Mouse (Mus musculus): ENCODE results near the gene Itga6.
"Not testable (repeated sequence)": the region's sequence is repeated elsewhere in the genome, so short reads cannot be mapped to it uniquely, and the experiment has no call there.

The Itga6 gene

GRCm38 (mm10) chr2:71745610-71746374 is at the start of gene Itga6:
Gene Itga6, plus strand, starts transcription at chr2:71745616.
- DNase-seq (ENCODE audit: low spot score): no peak

GRCm38 (mm10) chr2:71696776-71697175 is 48.6 kb upstream of the Itga6 start:
- no peak for DNase-seq (ENCODE audit: low spot score)

GRCm38 (mm10) chr2:71697408-71698336 is 47.7 kb upstream of the Itga6 start:
- DNase-seq (ENCODE audit: low spot score): no peak

GRCm38 (mm10) chr2:71698366-71698765 is 47.0 kb upstream of the Itga6 start:
- no peak for DNase-seq (ENCODE audit: low spot score)

- no peak for DNase-seq (ENCODE audit: low spot score)
Observed at GRCm38 (mm10) chr2:71698942-71699341, 46.5 kb upstream of the Itga6 start.

- DNase-seq (ENCODE audit: low spot score): no peak
Observed at GRCm38 (mm10) chr2:71701341-71701740, 44.1 kb upstream of the Itga6 start.

GRCm38 (mm10) chr2:71704309-71704708 is 41.1 kb upstream of the Itga6 start:
- no peak for DNase-seq (ENCODE audit: low spot score)

GRCm38 (mm10) chr2:71708886-71709285 is 36.5 kb upstream of the Itga6 start:
- DNase-seq (ENCODE audit: low spot score): no peak

- DNase-seq (ENCODE audit: low spot score): no peak
Observed at GRCm38 (mm10) chr2:71711640-71712039, 33.8 kb upstream of the Itga6 start.

- no peak for DNase-seq (ENCODE audit: low spot score)
Observed at GRCm38 (mm10) chr2:71714416-71714815, 31.0 kb upstream of the Itga6 start.

- no peak for DNase-seq (ENCODE audit: low spot score)
Observed at GRCm38 (mm10) chr2:71719005-71719386, 26.4 kb upstream of the Itga6 start.

GRCm38 (mm10) chr2:71719387-71720034 is 25.9 kb upstream of the Itga6 start:
- peak; percentile 25 for DNase-seq (ENCODE audit: low spot score)

- DNase-seq (ENCODE audit: low spot score): not testable (repeated sequence)
Observed at GRCm38 (mm10) chr2:71720556-71720955, 24.9 kb upstream of the Itga6 start.

GRCm38 (mm10) chr2:71722913-71723312 is 22.5 kb upstream of the Itga6 start:
- no peak for DNase-seq (ENCODE audit: low spot score)

- no peak for DNase-seq (ENCODE audit: low spot score)
Observed at GRCm38 (mm10) chr2:71723623-71724022, 21.8 kb upstream of the Itga6 start.

- DNase-seq (ENCODE audit: low spot score): no peak
Observed at GRCm38 (mm10) chr2:71724028-71724427, 21.4 kb upstream of the Itga6 start.

GRCm38 (mm10) chr2:71725446-71725845 is 20.0 kb upstream of the Itga6 start:
- no peak for DNase-seq (ENCODE audit: low spot score)

GRCm38 (mm10) chr2:71726883-71727676 is 18.3 kb upstream of the Itga6 start:
- no peak for DNase-seq (ENCODE audit: low spot score)

- DNase-seq (ENCODE audit: low spot score): no peak
Observed at GRCm38 (mm10) chr2:71728341-71728740, 17.1 kb upstream of the Itga6 start.

GRCm38 (mm10) chr2:71728796-71729195 is 16.6 kb upstream of the Itga6 start:
- DNase-seq (ENCODE audit: low spot score): no peak
